Mouse (Mus musculus): Measurements from ENCODE around the gene Lkaaear1. TPM values are rescaled to one million over a fixed set of nuclear protein-coding genes. Genes with fewer than 3 reads are reported as not detected.

Lkaaear1 gene
- total and polyA plus RNA-seq, 2 experiments, result not detected

- peaks cover 4% of the 10 kb centered on the region; the same call in 1 of the 2 replicates for H3K79me2 ChIP-seq (ENCODE audit: control insufficient read depth, insufficient read depth, low read length)
- 2% methylated on average over 41 of the region's 43 CpGs for WGBS
- no peaks in the 10 kb centered on the region for H3K36me3 ChIP-seq (ENCODE audit: control insufficient read depth, insufficient read depth, low read length)
- no peaks in the 10 kb centered on the region for H3K4me1 ChIP-seq (ENCODE audit: control insufficient read depth, insufficient read depth, low read length)
- peak within 1 kb of the TSS; percentile 88 for H3K9ac ChIP-seq (ENCODE audit: low read depth, low read length)
- TF ChIP-seq POLR2A (IDR thresholded peaks at IDR 0.05; ENCODE audit: extremely low read depth, insufficient read depth, low read length), result peak; percentile 79
- no peak for TF ChIP-seq CTCF (IDR thresholded peaks at IDR 0.05; ENCODE audit: low read depth, low read length)
- DNase-seq (ENCODE audit: extremely low read depth, low read depth, low spot score), result no peak
- H3K27me3 ChIP-seq (ENCODE audit: control insufficient read depth, insufficient read depth, low read length), result peaks cover 15% of the 10 kb centered on the region
- peak within 1 kb of the TSS; percentile 74 for H3K4me3 ChIP-seq (ENCODE audit: insufficient read depth, low read depth, low read length)
- peak within 1 kb of the TSS; percentile 52 for H3K27ac ChIP-seq (replicated peaks; ENCODE audit: insufficient read depth, low read depth, low read length)
Measured at GRCm38 (mm10) chr2:181671326-181671725, 26.9 kb downstream of the Lkaaear1 start, which contains the start of gene Sox18. TSS of gene Sox18 (minus strand) at chr2:181671640.

- Histone ChIP-seq H3K36me3 (ENCODE audit: control insufficient read depth, insufficient read depth, low read length) (no peaks in the 10 kb centered on the region), H3K79me2 (ENCODE audit: control insufficient read depth, insufficient read depth, low read length) (peaks cover 4% of the 10 kb centered on the region; the same call in 1 of the 2 replicates), H3K4me1 (ENCODE audit: control insufficient read depth, insufficient read depth, low read length) (no peaks in the 10 kb centered on the region), H3K27me3 (ENCODE audit: control insufficient read depth, insufficient read depth, low read length) (peaks cover 15% of the 10 kb centered on the region), H3K27ac (replicated peaks; ENCODE audit: insufficient read depth, low read depth, low read length) (peak overlapping the region; percentile 52), H3K9ac (ENCODE audit: low read depth, low read length) (peak overlapping the region; percentile 88), H3K4me3 (ENCODE audit: insufficient read depth, low read depth, low read length) (peak overlapping the region; percentile 74)
- TF ChIP-seq CTCF (IDR thresholded peaks at IDR 0.05; ENCODE audit: low read depth, low read length), result no peak
- TF ChIP-seq POLR2A (IDR thresholded peaks at IDR 0.05; ENCODE audit: extremely low read depth, insufficient read depth, low read length), result no peak
- DNase-seq (ENCODE audit: extremely low read depth, low read depth, low spot score), result no peak
- 4% methylated on average over 41 of the region's 41 CpGs for WGBS
Measured at GRCm38 (mm10) chr2:181670913-181671311, 27.3 kb downstream of the Lkaaear1 start.

- WGBS, result 6% methylated on average over 56 of the region's 56 CpGs
- TF ChIP-seq CTCF (IDR thresholded peaks at IDR 0.05; ENCODE audit: low read depth, low read length) (no peak), POLR2A (IDR thresholded peaks at IDR 0.05; ENCODE audit: extremely low read depth, insufficient read depth, low read length) (no peak)
- peaks cover 15% of the 10 kb centered on the region for H3K27me3 ChIP-seq (ENCODE audit: control insufficient read depth, insufficient read depth, low read length)
- no peaks in the 10 kb centered on the region for H3K4me1 ChIP-seq (ENCODE audit: control insufficient read depth, insufficient read depth, low read length)
- H3K27ac ChIP-seq (replicated peaks; ENCODE audit: insufficient read depth, low read depth, low read length), result peak overlapping the region; percentile 52
- DNase-seq (ENCODE audit: extremely low read depth, low read depth, low spot score), result no peak
- H3K4me3 ChIP-seq (ENCODE audit: insufficient read depth, low read depth, low read length), result peak overlapping the region; percentile 74
- H3K36me3 ChIP-seq (ENCODE audit: control insufficient read depth, insufficient read depth, low read length), result no peaks in the 10 kb centered on the region
- H3K9ac ChIP-seq (ENCODE audit: low read depth, low read length), result peak overlapping the region; percentile 88
- H3K79me2 ChIP-seq (ENCODE audit: control insufficient read depth, insufficient read depth, low read length), result peaks cover 4% of the 10 kb centered on the region; the same call in 1 of the 2 replicates
Measured at GRCm38 (mm10) chr2:181670285-181670912, 27.8 kb downstream of the Lkaaear1 start.

GRCm38 (mm10) chr2:181663298-181663630 lies 35.0 kb downstream of the Lkaaear1 start:
- no peaks in the 10 kb centered on the region for H3K79me2 ChIP-seq (ENCODE audit: control insufficient read depth, insufficient read depth, low read length)
- peaks cover under 1% of the 10 kb centered on the region; the same call in 1 of the 2 replicates for H3K36me3 ChIP-seq (ENCODE audit: control insufficient read depth, insufficient read depth, low read length)
- WGBS, result 42% methylated on average over 4 of the region's 4 CpGs
- H3K4me3 ChIP-seq (ENCODE audit: insufficient read depth, low read depth, low read length), result no peak overlapping the region
- H3K27ac ChIP-seq (replicated peaks; ENCODE audit: insufficient read depth, low read depth, low read length), result peak overlapping the region; percentile 74
- no peak for DNase-seq (ENCODE audit: extremely low read depth, low read depth, low spot score)
- H3K4me1 ChIP-seq (ENCODE audit: control insufficient read depth, insufficient read depth, low read length), result no peaks in the 10 kb centered on the region
- TF ChIP-seq CTCF (IDR thresholded peaks at IDR 0.05; ENCODE audit: low read depth, low read length) (no peak), POLR2A (IDR thresholded peaks at IDR 0.05; ENCODE audit: extremely low read depth, insufficient read depth, low read length) (no peak)
- H3K9ac ChIP-seq (ENCODE audit: low read depth, low read length), result no peak overlapping the region
- H3K27me3 ChIP-seq (ENCODE audit: control insufficient read depth, insufficient read depth, low read length), result no peaks in the 10 kb centered on the region

GRCm38 (mm10) chr2:181662620-181663297 lies 35.5 kb downstream of the Lkaaear1 start:
- Histone ChIP-seq H3K27ac (replicated peaks; ENCODE audit: insufficient read depth, low read depth, low read length) (peak overlapping the region; percentile 74), H3K27me3 (ENCODE audit: control insufficient read depth, insufficient read depth, low read length) (no peaks in the 10 kb centered on the region), H3K79me2 (ENCODE audit: control insufficient read depth, insufficient read depth, low read length) (no peaks in the 10 kb centered on the region), H3K4me1 (ENCODE audit: control insufficient read depth, insufficient read depth, low read length) (no peaks in the 10 kb centered on the region), H3K36me3 (ENCODE audit: control insufficient read depth, insufficient read depth, low read length) (peaks cover 2% of the 10 kb centered on the region; the same call in 1 of the 2 replicates), H3K9ac (ENCODE audit: low read depth, low read length) (no peak overlapping the region), H3K4me3 (ENCODE audit: insufficient read depth, low read depth, low read length) (no peak overlapping the region)
- WGBS, result 89% methylated on average over 3 of the region's 3 CpGs
- no peak for DNase-seq (ENCODE audit: extremely low read depth, low read depth, low spot score)
- TF ChIP-seq CTCF (IDR thresholded peaks at IDR 0.05; ENCODE audit: low read depth, low read length) (no peak), POLR2A (IDR thresholded peaks at IDR 0.05; ENCODE audit: extremely low read depth, insufficient read depth, low read length) (no peak)
